Mouse (Mus musculus): ENCODE data around the gene Gzmm.

Gene Gzmm

GRCm38 (mm10) chr10:79688720-79689119, at the start of gene Gzmm:
TSS of gene Gzmm (plus strand) at chr10:79689020.
- DNase-seq: no peak

GRCm38 (mm10) chr10:79645711-79646110, 43.1 kb upstream of the Gzmm start, which contains the start of gene Odf3l2:
TSS of gene Odf3l2 (minus strand) at chr10:79645738.
- DNase-seq: no peak

DNA sequence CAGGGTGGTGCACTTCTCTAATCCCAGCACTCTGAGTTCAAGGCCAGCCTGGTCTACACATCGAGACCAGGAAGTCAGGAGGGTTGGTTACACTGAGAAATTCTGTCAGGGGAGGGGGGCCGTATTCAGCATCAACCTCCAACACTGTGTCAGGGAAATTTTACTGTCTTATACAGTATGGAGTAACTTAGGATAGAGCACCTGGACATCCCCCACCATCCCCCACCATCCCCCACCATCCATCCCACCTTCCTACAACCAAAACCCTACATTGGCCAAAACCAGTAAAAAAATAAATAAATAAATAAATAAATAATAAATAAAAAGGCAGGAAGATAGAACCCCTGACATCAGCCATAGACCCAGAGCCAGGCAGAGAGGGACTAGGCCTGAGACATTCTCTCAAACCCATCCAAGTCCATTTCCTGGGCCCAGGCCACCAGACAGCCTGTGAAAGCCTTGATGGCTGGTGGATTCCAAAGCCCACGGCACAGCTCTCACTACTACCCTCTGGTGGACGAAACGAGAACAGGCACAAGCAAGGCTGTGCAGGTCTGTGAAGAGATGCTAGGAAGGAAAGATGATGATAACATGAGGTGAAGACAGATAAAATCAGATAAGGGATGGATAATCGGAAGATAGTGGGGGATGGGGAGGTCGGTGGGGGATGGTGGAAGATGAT, 39.6 kb upstream of the Gzmm start:
- DNase-seq: peak; percentile 52

GRCm38 (mm10) chr10:79652789-79653188, 36.0 kb upstream of the Gzmm start:
- DNase-seq: no peak

DNA sequence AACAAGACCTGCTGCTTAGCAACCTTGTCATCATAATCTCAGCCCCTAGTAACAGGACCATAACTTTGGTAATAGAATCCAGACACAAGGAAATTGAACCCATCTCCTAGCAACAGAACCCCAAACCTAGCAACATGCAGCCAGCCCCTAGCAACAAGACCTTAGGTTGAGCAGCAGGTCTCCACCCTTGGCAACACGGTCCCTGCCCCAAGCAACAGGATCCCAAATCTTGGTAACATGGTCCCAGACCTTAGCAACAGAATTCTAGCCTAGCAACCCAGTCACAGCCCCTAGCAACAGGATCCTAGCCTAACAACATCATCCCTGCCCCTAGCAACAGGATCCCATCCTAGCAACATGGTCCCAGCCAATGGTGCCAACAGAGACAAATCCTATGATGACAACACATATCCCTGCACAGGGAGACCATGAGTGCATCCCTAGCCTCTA, 33.8 kb upstream of the Gzmm start:
- DNase-seq: no peak

- peak; percentile 45 for DNase-seq
These were observed 30.0 kb upstream of the Gzmm start for GRCm38 (mm10) chr10:79658829-79659228.

DNA sequence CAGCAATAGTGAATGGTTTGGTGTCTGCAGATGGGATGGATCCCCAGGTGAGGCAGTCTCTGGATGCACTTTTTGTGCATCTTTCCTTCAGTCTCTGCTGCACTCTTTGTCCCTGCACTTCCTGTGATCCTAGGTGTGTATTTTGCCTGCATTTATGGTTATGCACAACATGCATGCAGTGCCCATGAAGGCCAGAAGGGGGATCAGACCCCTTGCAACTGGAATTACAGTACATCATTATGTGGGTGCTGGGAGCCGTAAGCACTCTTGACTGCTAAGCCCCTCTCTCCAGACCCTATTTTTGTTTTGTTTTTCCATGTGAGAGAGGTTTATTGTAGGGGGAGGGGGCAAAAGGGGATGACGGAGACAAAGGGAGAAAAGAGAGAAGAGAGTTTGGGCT, 28.5 kb upstream of the Gzmm start:
- no peak for DNase-seq

DNA sequence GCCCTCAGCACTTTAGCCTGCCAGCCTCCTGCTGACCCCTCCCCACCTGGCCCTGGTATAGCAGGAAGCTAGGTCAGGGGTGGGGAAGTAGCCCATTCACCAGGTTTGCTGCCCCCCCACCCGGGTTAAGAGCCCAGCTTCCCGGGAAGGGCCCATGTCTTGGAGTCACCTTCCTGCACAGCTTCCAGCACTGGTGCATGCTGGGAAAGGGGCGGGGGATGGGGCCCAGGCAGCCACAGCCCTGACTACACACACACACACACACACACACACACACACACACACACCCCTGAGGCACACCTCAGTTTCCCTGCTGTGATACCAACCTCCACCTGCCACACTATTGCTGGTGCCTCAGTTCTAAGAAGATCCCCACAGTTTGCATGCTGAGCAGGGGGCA, 27.0 kb upstream of the Gzmm start:
- no peak for DNase-seq

DNA sequence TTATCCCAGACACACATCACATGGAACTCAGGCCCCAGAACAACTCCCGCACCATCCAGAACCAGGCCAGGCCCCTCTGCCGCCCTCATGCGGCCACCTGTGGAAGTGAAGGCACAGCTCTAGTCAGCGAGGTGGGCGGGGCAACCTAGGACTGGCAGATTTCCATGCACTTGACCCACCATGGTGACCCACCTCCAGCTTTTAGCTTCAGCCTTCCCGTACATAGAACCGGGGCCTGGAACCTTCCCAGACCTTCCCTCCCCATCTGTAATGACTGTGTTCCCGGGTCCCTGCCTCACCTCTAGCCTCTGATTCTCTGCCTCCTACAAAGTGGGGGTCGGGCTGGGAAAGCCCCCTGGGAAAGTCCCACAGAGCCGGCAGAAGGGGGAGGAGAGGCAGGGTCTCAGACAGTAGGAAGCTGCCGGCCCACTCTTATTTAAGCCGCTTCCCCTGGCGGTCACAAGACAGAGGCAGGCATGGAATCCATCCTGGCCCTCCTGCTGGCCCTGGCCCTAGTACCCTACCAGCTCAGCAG, 24.6 kb upstream of the Gzmm start, which contains the start of gene Madcam1:
Gene Madcam1 (plus strand): TSS at position 429 of the 535 bp plus-strand sequence.
- DNase-seq: peak; percentile 77

GRCm38 (mm10) chr10:79665051-79665450, 23.8 kb upstream of the Gzmm start:
- no peak for DNase-seq

DNA sequence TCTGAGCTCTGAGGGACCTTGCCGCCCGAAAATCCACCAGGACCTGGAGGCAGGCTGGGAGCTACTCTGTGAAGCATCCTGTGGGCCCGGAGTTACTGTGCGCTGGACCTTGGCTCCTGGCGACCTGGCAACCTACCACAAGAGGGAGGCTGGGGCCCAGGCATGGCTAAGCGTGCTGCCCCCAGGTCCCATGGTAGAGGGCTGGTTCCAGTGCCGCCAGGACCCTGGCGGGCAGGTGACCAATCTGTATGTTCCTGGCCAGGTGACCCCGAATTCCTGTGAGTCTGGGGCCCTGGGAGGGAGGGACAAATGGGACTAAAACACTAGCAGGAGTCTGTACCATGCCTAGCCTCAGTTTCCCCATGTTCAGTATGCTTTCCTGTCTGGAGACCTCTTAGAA, 22.3 kb upstream of the Gzmm start:
- DNase-seq: no peak

DNA sequence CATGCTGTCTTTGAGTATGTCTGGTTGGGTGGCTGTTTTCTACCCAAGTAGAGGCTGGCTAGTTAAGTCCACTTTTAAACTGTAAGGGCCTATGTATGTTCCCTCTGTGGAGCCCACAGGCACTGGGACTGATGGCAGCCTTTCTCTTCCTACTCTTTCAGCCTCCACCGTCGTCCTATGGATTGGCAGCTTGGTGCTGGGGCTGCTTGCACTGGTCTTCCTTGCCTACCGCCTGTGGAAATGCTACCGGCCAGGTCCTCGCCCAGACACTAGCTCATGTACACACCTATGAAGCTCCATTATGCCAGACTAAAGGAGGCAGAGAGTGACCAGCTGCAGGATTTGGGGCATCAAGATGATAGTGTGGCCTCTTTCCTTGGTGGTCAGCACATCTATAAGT, 20.7 kb upstream of the Gzmm start:
- no peak for DNase-seq

- DNase-seq: peak; percentile 88
These were observed 19.8 kb upstream of the Gzmm start, which contains the start of gene Tpgs1 for GRCm38 (mm10) chr10:79668771-79669575. TSS of gene Tpgs1 (plus strand) at chr10:79669369.

GRCm38 (mm10) chr10:79669576-79670057, 19.2 kb upstream of the Gzmm start:
- DNase-seq: peak; percentile 81

DNA sequence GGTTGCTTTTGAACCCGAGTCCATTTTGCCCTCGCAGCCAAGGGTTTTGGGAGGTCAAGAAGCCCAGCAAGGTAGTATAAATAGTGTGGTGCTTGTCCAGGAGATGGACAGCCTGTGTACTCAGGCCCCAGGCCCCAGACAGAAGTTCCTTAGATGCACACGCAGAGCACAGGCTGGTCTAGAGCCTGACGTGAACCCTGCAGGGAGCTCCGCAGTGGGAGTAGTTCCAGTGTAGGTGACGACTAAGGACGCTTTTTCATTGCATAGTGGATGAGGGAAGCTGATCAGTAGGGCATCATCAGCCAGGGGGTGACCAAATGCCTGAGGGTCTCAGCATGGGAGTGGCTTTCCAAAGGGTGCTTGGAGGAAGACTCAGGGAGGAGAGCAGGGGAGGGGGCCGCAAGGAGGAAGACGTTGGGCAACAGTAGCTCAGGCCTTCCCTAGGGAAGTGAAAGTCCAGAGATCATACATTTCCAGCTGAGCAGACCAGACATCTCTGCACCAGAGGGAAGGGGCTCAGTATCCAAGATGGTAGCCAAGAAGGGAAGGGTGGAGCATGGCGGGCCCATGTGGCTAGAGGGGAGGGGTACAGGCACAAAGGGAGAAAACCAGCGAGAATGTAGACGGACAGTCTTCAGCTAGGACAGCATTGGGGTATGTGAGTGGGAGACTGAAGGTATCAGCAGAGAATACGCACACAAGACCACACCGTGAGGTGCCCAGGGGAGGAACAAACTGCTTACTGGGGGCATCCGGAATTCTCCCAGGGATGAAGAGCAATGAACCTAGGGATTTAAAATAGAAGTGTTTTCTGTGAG, 18.5 kb upstream of the Gzmm start:
- DNase-seq: no peak

DNA sequence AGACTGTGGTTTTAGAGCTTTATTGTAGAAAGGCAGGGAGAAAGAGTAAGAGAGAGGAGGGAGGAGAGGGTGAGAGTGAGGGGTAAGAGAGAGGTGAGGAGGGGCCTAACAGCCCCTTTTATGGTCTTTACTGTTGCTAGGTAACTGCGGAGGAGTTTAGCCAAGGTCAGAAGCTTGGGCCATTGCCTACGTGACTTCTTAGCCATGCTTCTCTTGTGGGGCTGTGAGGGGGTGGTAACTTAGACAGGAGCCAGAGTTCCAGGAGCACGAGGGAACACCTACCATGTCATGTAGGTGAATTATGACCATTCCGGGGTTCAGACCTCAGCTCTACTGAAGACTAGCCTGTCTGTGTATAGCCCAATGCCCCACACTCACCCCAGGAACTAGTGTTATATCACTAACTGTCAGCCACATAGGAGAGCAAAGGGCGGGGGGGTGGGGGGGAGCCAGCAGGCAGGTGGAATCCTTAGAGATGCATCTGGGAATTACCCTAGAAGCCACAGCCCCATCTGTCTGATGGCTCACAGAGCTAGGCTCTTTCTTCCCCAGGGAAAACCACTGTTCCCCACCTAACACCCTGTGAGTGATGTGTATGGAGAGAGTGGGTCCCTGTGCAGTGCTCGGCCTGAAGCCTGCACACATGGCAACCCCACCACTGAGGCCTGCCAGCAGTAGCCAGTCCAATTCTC, 17.3 kb upstream of the Gzmm start:
- no peak for DNase-seq

DNA sequence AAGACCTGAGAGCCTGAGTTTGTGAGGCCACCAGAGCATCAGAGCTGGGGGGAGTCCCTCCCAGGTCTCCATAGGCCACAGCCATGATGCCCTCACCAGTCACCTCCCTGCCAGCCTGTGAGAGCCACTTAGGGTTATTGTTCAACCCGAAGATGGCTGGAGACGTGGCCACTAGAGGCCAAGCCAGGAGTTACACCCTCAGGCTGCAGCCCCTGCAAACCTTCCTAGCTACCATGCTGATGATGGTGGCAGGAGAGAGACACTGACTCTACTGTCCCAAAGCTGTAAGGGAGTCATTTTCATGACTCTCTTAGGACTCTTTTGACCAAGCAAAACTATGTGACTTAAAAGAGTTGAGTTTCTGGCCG, 16.7 kb upstream of the Gzmm start:
- no peak for DNase-seq

GRCm38 (mm10) chr10:79673054-79673453, 15.8 kb upstream of the Gzmm start:
- no peak for DNase-seq

DNA sequence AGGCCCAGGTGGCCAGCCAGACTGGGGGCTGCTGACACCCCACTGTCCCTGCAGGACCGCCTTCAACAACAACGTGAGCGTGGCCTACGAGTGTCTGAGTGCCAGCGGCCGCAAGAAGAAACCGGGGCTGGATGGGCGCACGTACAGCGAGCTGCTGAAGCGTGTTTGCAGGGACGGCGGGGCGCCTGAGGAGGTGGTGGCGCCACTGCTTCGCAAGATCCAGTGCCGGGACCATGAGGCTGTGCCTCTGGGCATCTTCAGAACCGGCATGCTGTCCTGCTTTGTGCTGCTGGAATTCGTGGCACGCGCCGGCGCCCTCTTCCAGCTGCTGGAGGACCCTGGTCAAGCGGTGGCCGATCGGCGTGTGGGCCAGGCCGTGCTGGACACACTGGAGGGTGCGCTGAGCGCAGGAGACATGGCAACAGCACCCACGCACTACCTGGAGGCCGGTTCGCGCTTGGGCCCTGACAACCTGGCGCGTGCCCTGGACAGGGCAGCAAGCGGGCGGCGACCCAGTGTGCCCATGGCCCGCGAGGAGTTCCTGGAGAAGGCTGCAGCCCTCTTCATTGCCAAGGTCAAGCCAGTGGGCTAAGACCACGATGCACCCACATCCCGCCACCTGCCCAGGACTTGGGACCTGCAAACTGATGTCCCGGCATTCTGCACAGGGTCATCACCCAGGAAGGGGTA, 13.3 kb upstream of the Gzmm start:
- no peak for DNase-seq

DNA sequence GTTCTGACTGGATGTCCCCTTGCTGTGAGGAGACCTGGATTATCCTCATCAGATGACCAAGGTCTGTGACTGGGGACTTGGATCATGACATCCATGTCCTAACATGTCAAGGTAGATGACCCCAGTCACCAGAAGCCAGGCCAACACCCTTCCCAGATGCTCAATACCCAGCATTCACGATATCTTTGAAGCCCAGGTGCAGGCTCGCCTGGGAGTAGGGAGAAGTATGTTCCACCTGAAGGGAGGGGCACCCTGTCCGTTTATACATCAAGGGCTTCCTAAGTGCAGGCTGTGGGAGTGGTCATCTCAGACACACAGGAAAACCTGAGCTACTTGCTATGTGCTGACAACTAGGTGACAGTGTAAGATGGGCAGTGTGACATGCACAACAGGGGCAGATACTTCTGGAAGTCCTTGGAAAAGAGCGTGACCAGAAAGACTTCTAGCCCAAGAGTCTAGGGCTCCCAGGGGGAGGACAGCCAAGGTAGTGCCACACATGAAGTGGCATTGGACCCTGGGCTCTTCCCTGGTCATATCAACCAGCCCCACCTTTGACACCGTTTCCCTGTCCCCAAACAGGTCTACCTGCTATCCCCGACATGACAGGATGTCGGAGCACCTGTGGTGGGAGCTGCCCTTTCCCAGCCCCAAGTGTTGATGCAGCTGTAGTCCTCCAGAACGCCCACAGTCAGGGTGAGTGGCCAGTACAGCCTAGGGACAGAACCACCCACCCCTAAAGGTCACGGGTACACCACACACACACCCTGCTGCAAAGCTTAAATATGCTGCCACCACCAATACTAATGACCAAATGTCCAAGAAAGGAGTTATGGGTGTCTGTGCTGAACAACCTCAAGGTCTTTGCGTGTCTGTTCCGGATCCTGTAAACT, 8.0 kb upstream of the Gzmm start:
- peak; percentile 8 for DNase-seq

All from thymus, postnatal 25 days (tissue).